Mouse (Mus musculus) erythroblast, embryonic 14.5 days (primary cell): ENCODE data around the gene Anxa11.
"Not testable (repeated sequence)": the region's sequence is repeated elsewhere in the genome, so short reads cannot be mapped to it uniquely, and the experiment has no call there.

ENCODE experiments used
- GATA1 ChIP-seq: IDR thresholded peaks from 2 replicates; pipeline ENCODE4 v1.6.1; 2012; ENCODE audit warnings: low read length, inconsistent platforms, mixed read lengths
- TAL1 ChIP-seq: IDR thresholded peaks from 3 replicates; pipeline ENCODE4 v1.6.1; 2012; ENCODE audit warnings: low read length, inconsistent platforms, mixed read lengths

GRCm38 (mm10) chr14:25894566-25894965 lies 52.6 kb downstream of the Anxa11 start:
- TF ChIP-seq TAL1, GATA1: not testable (repeated sequence)
